Mouse (Mus musculus): ENCODE measurements at regions not wholly inside any gene's neighbourhood (a gene's known extent, or its start where the extent isn't known, plus 50 kb on each side); places are given as distances from the start of the nearest gene placed in this dataset.
A peak's percentile ranks its signal among the peaks of the same experiment; 100 is the strongest.

DNA sequence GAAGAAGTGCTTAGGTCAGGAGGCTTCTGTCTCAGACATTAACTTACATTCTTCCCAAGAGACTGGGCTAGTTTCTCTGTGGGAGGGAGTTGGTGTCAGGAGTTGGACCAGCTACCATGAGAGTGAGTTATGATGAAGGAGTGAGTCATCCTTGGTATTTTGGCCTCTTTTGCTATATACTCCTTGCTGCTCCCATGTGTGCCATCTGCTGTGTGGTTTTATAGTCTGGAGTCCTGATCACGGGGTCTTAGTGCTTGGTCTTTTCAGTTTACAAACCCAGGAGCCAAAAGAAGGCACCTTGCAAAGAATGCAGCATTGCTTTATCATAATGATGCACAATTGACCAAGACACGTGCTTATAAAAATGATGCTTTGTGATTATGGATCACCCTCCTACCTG, 56.6 kb downstream of the Zfp503 start:
- no peaks in the 10 kb centered on the region for H3K9me3 ChIP-seq (replicated peaks)
- no peak overlapping the region for H3K4me3 ChIP-seq
- H3K27me3 ChIP-seq (replicated peaks), result no peaks in the 10 kb centered on the region
- H3K36me3 ChIP-seq, result no peaks in the 10 kb centered on the region
- H3K9ac ChIP-seq, result no peak overlapping the region
- ATAC-seq, result no peak
- 48% methylated on average over 2 of the region's 2 CpGs for WGBS (ENCODE audit: insufficient replicate concordance)
- no peaks in the 10 kb centered on the region for H3K4me1 ChIP-seq
- no peak overlapping the region for H3K4me2 ChIP-seq
- no peak overlapping the region for H3K27ac ChIP-seq

- H3K36me3 ChIP-seq, result no peaks in the 10 kb centered on the region
- no peak for ATAC-seq
- H3K4me1 ChIP-seq, result no peaks in the 10 kb centered on the region
- H3K27me3 ChIP-seq (replicated peaks), result no peaks in the 10 kb centered on the region
- 66% methylated on average over 7 of the region's 7 CpGs for WGBS (ENCODE audit: insufficient replicate concordance)
- no peak overlapping the region for H3K4me3 ChIP-seq
- H3K4me2 ChIP-seq, result no peak overlapping the region
- H3K9me3 ChIP-seq (replicated peaks), result no peaks in the 10 kb centered on the region
- H3K9ac ChIP-seq, result no peak overlapping the region
- H3K27ac ChIP-seq, result no peak overlapping the region
These were observed 57.5 kb downstream of the Zfp503 start for GRCm38 (mm10) chr14:21931944-21932343.

- H3K9me3 ChIP-seq (replicated peaks), result no peaks in the 10 kb centered on the region
- H3K9ac ChIP-seq, result no peak overlapping the region
- H3K36me3 ChIP-seq, result no peaks in the 10 kb centered on the region
- no peaks in the 10 kb centered on the region for H3K27me3 ChIP-seq (replicated peaks)
- no peak overlapping the region for H3K4me3 ChIP-seq
- ATAC-seq, result no peak
- WGBS (ENCODE audit: insufficient replicate concordance), result 42% methylated on average over 5 of the region's 5 CpGs
- H3K4me2 ChIP-seq, result no peak overlapping the region
- H3K27ac ChIP-seq, result no peak overlapping the region
- H3K4me1 ChIP-seq, result no peaks in the 10 kb centered on the region
These were observed 60.4 kb downstream of the Zfp503 start for GRCm38 (mm10) chr14:21929048-21929447.

DNA sequence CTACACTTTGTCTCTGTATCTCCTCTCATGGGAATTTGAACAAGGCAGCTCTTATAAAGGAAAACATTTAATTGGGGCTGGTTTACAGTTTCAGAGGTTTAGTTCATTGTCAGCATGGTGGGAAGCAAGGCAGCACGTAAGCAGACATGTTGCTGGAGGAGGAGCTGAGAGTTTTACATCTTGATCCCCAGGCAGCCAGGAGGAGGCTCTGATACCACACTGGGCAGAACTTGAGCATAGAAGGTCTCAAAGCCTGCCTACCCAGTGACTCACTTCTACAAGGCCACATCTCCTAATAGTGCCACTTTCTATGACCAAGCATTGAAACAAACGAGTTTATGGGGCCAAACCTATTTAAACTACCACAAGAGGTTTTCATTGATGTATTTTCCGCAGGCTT, 67.9 kb upstream of the Comtd1 start:
- Histone ChIP-seq H3K4me2 (no peak overlapping the region), H3K4me1 (no peaks in the 10 kb centered on the region), H3K27ac (no peak overlapping the region), H3K27me3 (replicated peaks) (no peaks in the 10 kb centered on the region), H3K9me3 (replicated peaks) (no peaks in the 10 kb centered on the region), H3K9ac (no peak overlapping the region), H3K4me3 (no peak overlapping the region), H3K36me3 (no peaks in the 10 kb centered on the region)
- WGBS (ENCODE audit: insufficient replicate concordance), result 59% methylated on average over 3 of the region's 3 CpGs
- ATAC-seq, result no peak

GRCm38 (mm10) chr14:21904498-21905395, 56.0 kb upstream of the Comtd1 start:
- no peaks in the 10 kb centered on the region; the same call in 1 of the 2 replicates for H3K27me3 ChIP-seq (replicated peaks)
- H3K4me2 ChIP-seq, result peak overlapping the region; percentile 22
- H3K4me3 ChIP-seq, result no peak overlapping the region
- H3K4me1 ChIP-seq, result no peaks in the 10 kb centered on the region
- H3K27ac ChIP-seq, result no peak overlapping the region
- H3K9me3 ChIP-seq (replicated peaks), result no peaks in the 10 kb centered on the region
- 55% methylated on average over 18 of the region's 18 CpGs for WGBS (ENCODE audit: insufficient replicate concordance)
- H3K36me3 ChIP-seq, result no peaks in the 10 kb centered on the region
- no peak overlapping the region for H3K9ac ChIP-seq
- no peak for ATAC-seq

DNA sequence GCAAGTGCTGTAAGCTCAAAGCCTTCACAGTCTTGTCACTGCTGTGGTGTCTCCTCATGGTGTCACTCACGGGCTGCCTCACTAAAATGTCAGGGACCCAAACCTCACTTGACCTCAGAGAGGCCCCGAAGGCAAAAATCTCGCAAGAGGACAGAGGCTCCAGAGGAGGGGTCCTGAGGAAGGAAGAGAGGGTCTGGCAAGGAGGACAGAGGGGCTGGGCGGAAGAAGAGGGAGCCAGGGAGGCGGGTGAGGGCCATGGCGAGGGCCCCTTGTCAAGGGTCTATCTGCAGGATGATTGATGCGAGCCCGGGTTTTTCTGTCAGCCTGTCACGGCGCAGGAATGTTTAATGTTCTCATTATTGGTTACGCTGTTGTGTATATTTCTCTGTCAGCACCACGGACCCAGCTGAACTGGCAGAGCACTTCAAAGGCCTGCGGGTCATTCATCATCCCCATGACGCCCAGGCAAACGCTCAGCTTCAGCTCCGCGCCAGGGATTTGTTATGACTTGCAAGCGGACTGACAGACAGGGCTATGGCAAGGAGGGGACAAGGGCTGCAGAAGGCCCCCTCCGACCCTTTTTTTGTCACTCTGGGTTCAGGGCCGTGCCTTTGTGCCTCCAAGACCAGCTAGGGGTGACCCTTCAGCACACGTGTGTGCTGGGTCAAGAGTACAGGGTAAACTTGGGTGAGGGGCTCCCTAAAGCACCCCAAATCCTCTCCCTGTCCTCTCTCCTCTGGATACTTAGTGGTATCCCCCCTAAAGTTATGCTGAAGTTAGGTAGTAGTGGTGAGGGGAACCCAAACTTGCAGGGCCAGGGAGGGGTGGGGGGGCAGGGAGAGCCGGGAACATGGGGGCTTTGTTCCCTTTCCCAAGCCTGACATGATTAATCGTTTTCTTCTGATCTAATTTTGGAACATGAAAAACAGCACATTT, 55.1 kb upstream of the Comtd1 start:
- H3K36me3 ChIP-seq, result no peaks in the 10 kb centered on the region
- no peak overlapping the region for H3K27ac ChIP-seq
- ATAC-seq, result no peak
- no peak overlapping the region for H3K4me3 ChIP-seq
- no peaks in the 10 kb centered on the region; the same call in 1 of the 2 replicates for H3K27me3 ChIP-seq (replicated peaks)
- H3K4me2 ChIP-seq, result peak overlapping the region; percentile 22
- 50% methylated on average over 23 of the region's 23 CpGs for WGBS (ENCODE audit: insufficient replicate concordance)
- H3K4me1 ChIP-seq, result no peaks in the 10 kb centered on the region
- H3K9me3 ChIP-seq (replicated peaks), result no peaks in the 10 kb centered on the region
- no peak overlapping the region for H3K9ac ChIP-seq

DNA sequence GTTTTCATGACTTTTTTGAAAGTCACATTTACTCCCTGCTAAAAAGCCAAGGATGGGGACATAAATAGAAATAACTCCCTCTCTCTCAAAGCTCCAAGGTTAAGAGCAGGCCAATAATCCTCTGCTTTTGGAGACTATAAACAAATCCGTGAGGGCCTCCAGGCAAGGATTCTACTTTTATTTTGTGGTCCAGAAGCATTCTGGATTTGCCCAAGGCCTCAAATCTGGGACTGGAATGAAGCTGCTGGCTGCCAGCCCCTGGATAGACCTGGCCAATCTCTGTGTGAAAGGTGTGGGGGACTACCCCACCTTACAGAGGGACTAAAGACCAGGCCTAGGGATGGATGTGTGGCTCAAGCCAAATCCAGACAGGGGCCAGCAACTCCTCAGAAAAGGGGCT, 54.1 kb upstream of the Comtd1 start:
- Histone ChIP-seq H3K4me1 (no peaks in the 10 kb centered on the region), H3K27ac (no peak overlapping the region), H3K27me3 (replicated peaks) (no peaks in the 10 kb centered on the region; the same call in 1 of the 2 replicates), H3K4me3 (no peak overlapping the region), H3K9me3 (replicated peaks) (no peaks in the 10 kb centered on the region), H3K4me2 (no peak overlapping the region), H3K36me3 (no peaks in the 10 kb centered on the region), H3K9ac (no peak overlapping the region)
- ATAC-seq, result no peak
- WGBS (ENCODE audit: insufficient replicate concordance), result 59% methylated on average over 1 of the region's 1 CpGs

DNA sequence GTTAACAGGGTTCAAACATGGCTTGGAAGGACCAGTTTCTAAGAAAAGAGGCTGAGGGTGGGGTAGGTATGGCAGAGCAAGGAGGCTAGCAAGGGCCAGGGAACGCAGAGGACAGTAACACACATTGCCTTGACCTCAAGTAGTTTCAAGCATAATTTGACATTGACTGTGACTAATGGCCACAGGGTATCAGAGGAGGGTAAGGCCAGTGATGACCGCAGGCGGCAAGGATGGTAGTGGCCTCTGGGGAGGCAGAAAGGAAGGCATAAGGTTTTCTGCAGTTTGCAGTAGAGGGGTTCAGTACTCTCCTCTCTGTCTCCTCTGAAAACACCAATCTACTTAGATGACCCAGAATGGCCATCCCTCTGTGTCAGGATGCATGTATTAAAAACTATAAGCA, 53.7 kb upstream of the Comtd1 start:
- H3K4me1 ChIP-seq, result no peaks in the 10 kb centered on the region
- ATAC-seq, result no peak
- H3K4me2 ChIP-seq, result no peak overlapping the region
- no peak overlapping the region for H3K4me3 ChIP-seq
- H3K27ac ChIP-seq, result no peak overlapping the region
- no peak overlapping the region for H3K9ac ChIP-seq
- no peaks in the 10 kb centered on the region for H3K36me3 ChIP-seq
- WGBS (ENCODE audit: insufficient replicate concordance), result 77% methylated on average over 3 of the region's 3 CpGs
- no peaks in the 10 kb centered on the region for H3K9me3 ChIP-seq (replicated peaks)
- no peaks in the 10 kb centered on the region; the same call in 1 of the 2 replicates for H3K27me3 ChIP-seq (replicated peaks)

- H3K9ac ChIP-seq, result no peak overlapping the region
- no peak for ATAC-seq
- H3K9me3 ChIP-seq (replicated peaks), result no peaks in the 10 kb centered on the region
- no peaks in the 10 kb centered on the region for H3K4me1 ChIP-seq
- no peak overlapping the region for H3K27ac ChIP-seq
- H3K4me3 ChIP-seq, result no peak overlapping the region
- WGBS (ENCODE audit: insufficient replicate concordance), result 60% methylated on average over 2 of the region's 2 CpGs
- no peak overlapping the region for H3K4me2 ChIP-seq
- no peaks in the 10 kb centered on the region for H3K36me3 ChIP-seq
- H3K27me3 ChIP-seq (replicated peaks), result no peaks in the 10 kb centered on the region; the same call in 1 of the 2 replicates
These were observed 52.2 kb upstream of the Comtd1 start for GRCm38 (mm10) chr14:21900951-21901350.

- Histone ChIP-seq H3K27me3 (replicated peaks) (no peaks in the 10 kb centered on the region; the same call in 1 of the 2 replicates), H3K4me1 (no peaks in the 10 kb centered on the region), H3K9ac (no peak overlapping the region), H3K9me3 (replicated peaks) (no peaks in the 10 kb centered on the region), H3K27ac (no peak overlapping the region), H3K4me2 (no peak overlapping the region), H3K36me3 (no peaks in the 10 kb centered on the region), H3K4me3 (no peak overlapping the region)
- ATAC-seq, result no peak
- WGBS (ENCODE audit: insufficient replicate concordance), result 33% methylated on average over 1 of the region's 1 CpGs
These were observed 51.7 kb upstream of the Comtd1 start for GRCm38 (mm10) chr14:21900516-21900915.
